Mouse (Mus musculus): ENCODE results near the gene Gtdc1.
"Not testable (repeated sequence)": the region's sequence is repeated elsewhere in the genome, so short reads cannot be mapped to it uniquely, and the experiment has no call there.

Gtdc1 gene

DNA sequence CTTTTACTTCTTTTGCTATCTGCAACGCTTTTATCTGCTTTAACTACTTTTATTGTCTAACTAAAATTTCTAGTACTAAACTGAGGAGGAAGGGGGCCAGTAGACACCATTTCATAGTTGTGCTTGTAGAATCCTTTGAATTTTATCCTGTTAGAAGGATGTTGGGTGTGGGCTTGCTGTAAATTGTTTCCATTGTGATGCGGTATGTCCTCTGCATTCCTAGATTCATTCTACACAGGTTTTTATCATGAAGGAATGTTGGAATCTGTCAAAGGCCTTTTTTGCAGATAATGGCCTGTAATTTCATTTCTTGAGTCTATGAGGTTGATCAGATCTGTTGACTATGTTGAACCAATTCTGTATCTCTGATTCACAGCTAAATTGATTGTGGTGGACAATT is 146.5 kb downstream of the Gtdc1 start:
- DNase-seq (ENCODE audit: low read depth, low spot score) = no peak

DNA sequence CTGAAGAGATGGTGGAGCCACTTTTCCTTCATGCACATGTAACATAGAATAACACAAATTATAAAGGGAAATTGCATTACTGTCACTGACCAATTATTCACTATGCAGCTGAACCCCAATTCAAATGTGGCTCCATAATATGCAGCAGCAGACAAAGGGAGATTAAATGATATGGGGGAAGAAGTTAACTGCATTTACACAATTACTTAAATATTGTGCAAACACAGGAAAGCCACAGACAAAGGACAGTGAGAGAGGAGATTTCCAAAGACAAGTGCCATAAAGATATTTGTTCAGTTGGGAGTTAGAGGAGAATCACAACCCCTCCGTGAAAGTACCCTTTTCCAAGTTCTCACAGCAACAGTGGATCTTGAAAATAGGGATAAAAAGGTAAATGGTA is 163.6 kb downstream of the Gtdc1 start:
- DNase-seq (ENCODE audit: low read depth, low spot score) = no peak

GRCm38 (mm10) chr2:44736618-44737017 is 190.8 kb downstream of the Gtdc1 start:
- no peak for DNase-seq (ENCODE audit: low read depth, low spot score)

GRCm38 (mm10) chr2:44721461-44721860 is 206.0 kb downstream of the Gtdc1 start:
- no peak for DNase-seq (ENCODE audit: low read depth, low spot score)

DNA sequence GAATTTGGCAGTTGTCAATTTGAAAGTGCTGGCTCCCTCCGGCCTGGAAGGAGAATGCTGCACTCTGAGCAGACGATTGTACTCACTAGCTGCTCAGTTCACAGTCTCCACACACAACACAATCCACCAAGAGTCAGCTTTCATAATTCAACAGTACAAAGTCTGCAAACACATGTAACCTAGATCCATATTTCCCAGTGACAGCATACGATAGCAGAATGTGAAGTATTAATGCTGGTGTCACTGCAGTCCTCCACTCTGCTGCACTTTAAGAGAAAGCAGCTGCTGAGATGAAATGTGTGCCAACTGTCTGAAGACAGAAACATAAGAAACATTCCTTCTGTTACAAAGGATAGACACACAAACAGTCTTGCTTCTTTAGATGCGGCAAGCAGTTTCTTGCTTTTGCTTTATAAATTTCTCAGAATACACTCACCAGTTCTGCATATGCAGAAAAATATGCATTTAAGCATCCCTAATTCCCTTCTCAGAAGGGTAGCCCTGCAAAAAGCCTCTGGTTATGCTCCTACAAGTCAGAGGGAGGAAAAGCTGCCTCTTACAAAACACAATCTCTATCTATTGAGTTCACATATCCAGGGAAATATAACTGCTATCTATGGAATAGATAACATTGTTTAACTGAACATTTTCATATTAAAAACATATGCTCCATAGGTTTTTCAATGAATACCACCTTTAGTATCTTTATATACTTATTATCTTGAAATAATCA is 221.4 kb downstream of the Gtdc1 start:
- DNase-seq (ENCODE audit: low read depth, low spot score) = no peak

GRCm38 (mm10) chr2:44700276-44700675 is 227.2 kb downstream of the Gtdc1 start:
- no peak for DNase-seq (ENCODE audit: low read depth, low spot score)

DNA sequence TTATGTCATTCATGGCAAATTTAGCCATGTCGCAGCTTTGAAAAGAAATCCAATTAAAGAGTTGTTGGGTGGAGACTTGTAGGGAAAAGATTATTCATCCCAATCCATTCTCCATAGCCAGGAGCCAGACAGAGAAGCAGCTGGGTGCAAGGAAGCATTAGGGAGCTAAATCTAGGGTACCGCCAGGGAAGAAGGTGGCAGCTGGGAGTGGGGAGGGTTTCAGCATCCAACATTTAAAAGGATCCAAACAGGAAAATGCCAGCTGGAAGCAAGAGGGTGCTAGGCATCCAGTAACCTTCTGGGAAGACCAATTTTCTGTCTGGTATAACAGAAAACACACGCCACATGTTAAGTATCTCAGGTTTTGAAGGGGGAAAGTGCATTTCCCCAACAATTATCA is 231.0 kb downstream of the Gtdc1 start:
- no peak for DNase-seq (ENCODE audit: low read depth, low spot score)

DNA sequence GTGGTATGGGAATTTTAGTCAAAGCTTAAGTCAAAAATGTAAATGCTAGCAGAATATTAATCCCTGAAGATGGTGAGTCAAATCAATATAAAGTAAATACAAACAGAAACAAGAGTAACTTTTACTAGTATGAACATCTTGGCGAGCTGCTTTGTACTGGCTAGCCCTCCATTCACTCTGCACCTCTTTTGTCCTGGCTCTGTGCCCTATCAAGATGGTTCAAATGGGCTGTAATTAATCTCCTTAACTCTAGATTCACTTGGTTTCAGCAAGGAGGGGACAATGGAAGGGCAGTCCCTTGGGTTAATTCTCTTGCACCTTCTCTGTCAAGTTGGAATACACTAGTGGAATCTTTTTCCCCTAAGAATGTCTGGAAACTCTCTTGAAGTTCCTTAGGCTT is 233.6 kb downstream of the Gtdc1 start:
- DNase-seq (ENCODE audit: low read depth, low spot score) = no peak

GRCm38 (mm10) chr2:44664049-44664448 is 263.4 kb downstream of the Gtdc1 start:
- no peak for DNase-seq (ENCODE audit: low read depth, low spot score)

- DNase-seq (ENCODE audit: low read depth, low spot score) = no peak
These were observed 267.6 kb downstream of the Gtdc1 start for GRCm38 (mm10) chr2:44659870-44660269.

- no peak for DNase-seq (ENCODE audit: low read depth, low spot score)
These were observed 268.4 kb downstream of the Gtdc1 start for GRCm38 (mm10) chr2:44659011-44659410.

DNA sequence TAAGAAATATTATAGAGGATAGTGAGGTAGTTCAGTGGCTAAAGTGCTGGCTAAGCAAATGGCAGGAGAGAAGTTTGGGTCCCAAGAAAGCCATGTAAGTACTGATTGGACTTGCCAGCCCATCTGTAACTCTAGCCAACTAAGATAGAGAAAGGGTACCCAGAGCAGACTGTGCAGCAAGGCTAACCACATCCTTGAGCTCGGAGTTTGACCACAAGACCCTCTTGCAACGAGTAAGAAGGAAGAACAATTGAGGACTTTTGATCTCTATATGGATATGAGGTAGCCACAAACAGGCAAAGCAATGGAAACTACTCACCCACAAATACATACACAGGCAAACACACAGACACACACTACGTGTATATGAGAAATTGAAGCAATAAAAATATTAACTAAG is 278.9 kb downstream of the Gtdc1 start:
- no peak for DNase-seq (ENCODE audit: low read depth, low spot score)

GRCm38 (mm10) chr2:44646398-44646797 is 281.1 kb downstream of the Gtdc1 start:
- DNase-seq (ENCODE audit: low read depth, low spot score) = no peak

GRCm38 (mm10) chr2:44639370-44639769 is 288.1 kb downstream of the Gtdc1 start:
- no peak for DNase-seq (ENCODE audit: low read depth, low spot score)

GRCm38 (mm10) chr2:44638157-44638556 is 289.3 kb downstream of the Gtdc1 start:
- no peak for DNase-seq (ENCODE audit: low read depth, low spot score)

DNA sequence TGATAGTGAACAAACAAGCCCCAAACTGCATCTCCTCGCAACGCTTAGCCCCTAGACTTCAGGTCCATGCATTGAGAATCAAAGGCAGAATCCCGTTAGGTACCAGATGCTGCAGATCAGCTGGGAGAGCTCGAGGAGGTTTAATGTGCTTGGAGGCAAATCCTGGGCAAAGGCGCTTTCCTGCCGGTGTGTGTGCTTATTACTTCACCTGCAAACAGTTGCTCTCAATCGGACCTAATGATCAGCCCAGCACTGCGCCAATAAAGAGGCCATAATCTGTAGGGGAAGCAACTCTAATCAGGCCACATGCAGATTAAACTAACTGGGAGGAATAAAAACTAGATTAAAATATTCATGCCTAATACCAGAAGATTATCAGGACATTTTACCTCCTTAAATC is 293.5 kb downstream of the Gtdc1 start:
- no peak for DNase-seq (ENCODE audit: low read depth, low spot score)

DNA sequence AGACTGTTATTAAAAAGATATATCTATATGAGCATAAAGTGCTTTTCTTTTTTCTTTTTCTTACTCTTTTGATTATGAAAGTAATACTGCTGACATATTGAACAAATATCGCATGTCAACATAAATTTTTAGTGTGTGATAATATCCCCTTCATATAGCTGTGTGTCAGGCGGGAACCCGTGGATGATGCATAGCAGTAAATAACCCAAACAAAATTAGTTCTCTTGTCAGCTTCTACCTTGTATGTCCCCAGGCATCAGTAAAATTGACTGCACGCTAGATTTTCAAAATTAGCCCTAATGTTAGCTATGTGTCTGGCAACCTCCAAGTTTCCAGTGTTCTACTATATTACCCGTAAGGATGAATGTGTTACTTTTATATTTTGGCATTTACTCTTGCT is 294.4 kb downstream of the Gtdc1 start:
- no peak for DNase-seq (ENCODE audit: low read depth, low spot score)

- no peak for DNase-seq (ENCODE audit: low read depth, low spot score)
These were observed 294.9 kb downstream of the Gtdc1 start for GRCm38 (mm10) chr2:44632584-44632983.

DNA sequence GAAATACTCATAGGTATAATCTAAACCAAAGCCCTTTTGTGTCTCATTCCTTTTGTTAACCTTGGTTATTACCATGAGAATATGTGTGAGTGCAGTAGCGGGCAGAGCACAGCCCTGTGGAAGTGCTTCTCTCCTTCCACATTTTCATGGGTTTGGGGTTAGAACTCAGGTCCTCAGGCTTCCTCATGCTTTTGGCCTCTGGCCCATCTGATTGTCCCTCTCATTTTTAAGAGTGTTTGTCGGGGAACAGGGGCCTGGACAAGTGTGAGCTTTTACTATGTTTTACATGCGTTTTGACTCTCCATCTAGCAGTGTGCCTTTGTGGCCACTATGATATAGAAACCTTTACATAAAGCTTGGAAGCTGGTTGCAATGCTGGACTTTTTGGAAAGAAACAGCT is 296.4 kb downstream of the Gtdc1 start:
- DNase-seq (ENCODE audit: low read depth, low spot score) = no peak

GRCm38 (mm10) chr2:44628778-44629177 is 298.7 kb downstream of the Gtdc1 start:
- DNase-seq (ENCODE audit: low read depth, low spot score) = no peak

- DNase-seq (ENCODE audit: low read depth, low spot score) = no peak
These were observed 302.3 kb downstream of the Gtdc1 start for GRCm38 (mm10) chr2:44625154-44625553.

- DNase-seq (ENCODE audit: low read depth, low spot score) = no peak
These were observed 305.0 kb downstream of the Gtdc1 start for GRCm38 (mm10) chr2:44622471-44622870.

DNA sequence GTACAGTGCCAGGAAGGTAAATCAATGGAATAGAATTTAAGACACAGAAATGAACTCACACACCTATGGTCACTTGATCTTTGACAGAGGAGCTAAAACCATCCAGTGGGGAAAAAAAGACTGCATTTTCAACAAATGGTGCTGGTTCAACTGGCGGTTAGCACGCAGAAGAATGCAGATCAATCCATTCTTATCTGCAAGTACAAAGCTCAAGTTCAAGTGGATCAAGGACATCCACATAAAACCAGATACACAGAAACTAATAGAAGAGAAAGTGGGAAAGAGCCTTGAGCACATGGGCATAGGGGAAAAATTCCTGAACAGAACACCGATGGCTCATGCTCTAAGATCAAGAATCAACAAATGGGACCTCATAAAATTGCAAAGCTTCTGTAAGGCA is 327.8 kb downstream of the Gtdc1 start:
- DNase-seq (ENCODE audit: low read depth, low spot score) = not testable (repeated sequence)

- no peak for DNase-seq (ENCODE audit: low read depth, low spot score)
These were observed 333.2 kb downstream of the Gtdc1 start for GRCm38 (mm10) chr2:44594276-44594675.
